19 mouse cellular contexts compared by ENCODE assay signal in the genomic region with DNA sequence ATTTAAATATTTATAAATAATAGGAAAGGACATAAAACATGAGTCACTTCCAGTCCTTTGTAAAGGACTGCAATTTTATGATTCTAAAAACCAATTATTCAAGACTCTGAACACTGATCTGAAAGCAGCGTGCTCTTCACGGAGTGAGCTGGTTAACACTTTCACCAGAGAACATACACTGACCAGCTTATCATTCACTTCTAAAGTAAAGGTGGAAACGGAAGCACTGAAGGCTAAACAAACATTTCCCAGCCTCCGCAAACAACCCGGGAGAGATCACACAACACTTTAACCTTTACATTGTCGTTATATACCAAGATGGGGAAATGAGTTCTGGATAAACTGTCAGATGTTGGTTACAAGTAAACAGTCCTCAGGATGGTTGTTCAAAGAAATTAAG.
"Had no signal": no experiment of that assay in that cellular context is flagged by ENCODE, and none has a peak within 500 bp of the region (broad histone marks: within the 10 kb centered on the region; RNA-seq: fewer than 3 reads in every experiment).

No protein-coding gene starts in this region.

- DNase-seq: kidney, adult 11 months; kidney, adult 8-10 months; kidney, postnatal 10 days; kidney, postnatal 36 days; lung, adult 18-20 months; lung, postnatal 10 days; lung, postnatal 36 days; midbrain, embryonic 14.5 days; right cerebral cortex, adult 18-20 months; right cerebral cortex, postnatal 14 days; right cerebral cortex, postnatal 4 days; thymus, postnatal 25 days had no signal

- H3K9me3 ChIP-seq: intestine, embryonic 15.5 days; kidney, embryonic 15.5 days; limb, embryonic 10.5 days; limb, embryonic 13.5 days; lung, embryonic 15.5 days; megakaryocyte, embryonic 14.5 days had no signal

- H3K27me3 ChIP-seq: intestine, embryonic 15.5 days; kidney, embryonic 15.5 days; limb, embryonic 13.5 days; lung, embryonic 15.5 days; megakaryocyte, embryonic 14.5 days had no signal

- H3K4me3 ChIP-seq: intestine, embryonic 15.5 days; kidney, embryonic 15.5 days; limb, embryonic 10.5 days; limb, embryonic 13.5 days; lung, embryonic 15.5 days; megakaryocyte, embryonic 14.5 days had no signal

- ATAC-seq: intestine, embryonic 15.5 days had no signal

- H3K36me3 ChIP-seq: intestine, embryonic 15.5 days; limb, embryonic 10.5 days; lung, embryonic 15.5 days had no signal

- H3K4me2 ChIP-seq: intestine, embryonic 15.5 days; kidney, embryonic 15.5 days; limb, embryonic 13.5 days; lung, embryonic 15.5 days; midbrain, embryonic 11.5 days had no signal

- H3K4me1 ChIP-seq: intestine, embryonic 15.5 days; kidney, embryonic 15.5 days; limb, embryonic 10.5 days; limb, embryonic 13.5 days; lung, embryonic 15.5 days had no signal

- H3K9ac ChIP-seq: intestine, embryonic 15.5 days; kidney, embryonic 15.5 days; limb, embryonic 13.5 days; lung, embryonic 15.5 days had no signal

- H3K27ac ChIP-seq: intestine, embryonic 15.5 days; kidney, embryonic 15.5 days; limb, embryonic 10.5 days; limb, embryonic 13.5 days; lung, embryonic 15.5 days had no signal
